Mouse (Mus musculus) limb, embryonic 14.5 days (tissue): ENCODE measurements around the gene Emsy. TPM values are rescaled to one million over a fixed set of nuclear protein-coding genes. Genes with fewer than 3 reads are reported as not detected.

Source experiments
- ATAC-seq: fragments of 200-750 bp; cut with Nextera tagmentation; 2 replicates; pipeline ENCODE4 v1.8.0; 2017; ENCODE audit warnings: low read depth, moderate number of reproducible peaks, moderate TSS enrichment; ENCODE audit not compliant: low FRiP score
- DNase-seq: peaks from one replicate; pipeline ENCODE4 v3.0.0-alpha.2; 2015; ENCODE audit warnings: low spot score
- H3K27ac ChIP-seq: fragments of 300-500 bp; sonication (generic); replicated peaks from 2 replicates; pipeline ENCODE4 v1.5.1; 2014; ENCODE audit warnings: low read depth, mild to moderate bottlenecking, low read length, moderate library complexity, mixed read lengths
- H3K27me3 ChIP-seq: fragments of 300-500 bp; sonication (generic); 2 replicates; pipeline ENCODE4 v1.6.1; 2014; ENCODE audit warnings: low read length, mixed read lengths; ENCODE audit not compliant: control insufficient read depth, insufficient read depth
- H3K36me3 ChIP-seq: fragments of 300-500 bp; sonication (generic); 2 replicates; pipeline ENCODE4 v1.6.1; 2014; ENCODE audit warnings: mild to moderate bottlenecking, low read length, moderate library complexity, mixed read lengths; ENCODE audit not compliant: control insufficient read depth, insufficient read depth
- H3K4me1 ChIP-seq: fragments of 300-500 bp; sonication (generic); 2 replicates; pipeline ENCODE4 v1.6.1; 2014; ENCODE audit warnings: antibody characterized with exemption, low read length, mixed read lengths; ENCODE audit not compliant: control insufficient read depth, insufficient read depth
- H3K4me2 ChIP-seq: fragments of 300-500 bp; sonication (generic); replicated peaks from 2 replicates; pipeline ENCODE4 v1.6.1; 2014; ENCODE audit warnings: low read depth, mild to moderate bottlenecking, low read length, moderate library complexity; ENCODE audit not compliant: severe bottlenecking
- H3K4me3 ChIP-seq: fragments of 300-500 bp; sonication (generic); replicated peaks from 2 replicates; pipeline ENCODE4 v1.5.1; 2014; ENCODE audit warnings: low read length
- H3K9ac ChIP-seq: fragments of 300-500 bp; sonication (generic); 2 replicates; pipeline ENCODE4 v1.6.1; 2014; ENCODE audit warnings: mild to moderate bottlenecking, low read depth, low read length, moderate library complexity; ENCODE audit not compliant: severe bottlenecking
- H3K9me3 ChIP-seq: fragments of 300-500 bp; sonication (generic); 2 replicates; pipeline ENCODE4 v1.6.1; 2016; ENCODE audit warnings: low read length; ENCODE audit not compliant: control insufficient read depth
- POLR2A ChIP-seq: fragments of 200-500 bp; IDR thresholded peaks from 2 replicates; pipeline ENCODE4 v1.8.0; 2012; ENCODE audit warnings: inconsistent platforms, mild to moderate bottlenecking, moderate library complexity, borderline replicate concordance; ENCODE audit not compliant: insufficient read depth, insufficient read length; ENCODE audit errors: extremely low read depth
- WGBS: fragments of 180-500 bp; shearing (Covaris S2); extraction: QIAGEN DNeasy Blood & Tissue Kit; methylation state at CpG from one replicate; pipeline ENCODE4 v1.1.7; 2014; 5-methylcytosine and 5-hydroxymethylcytosine counted together
- polyA plus RNA-seq, 2 experiments: library from polyadenylated mRNA; depleted of rRNA in 1 of 2; stranded (reverse) in 1 of 2; unstranded in 1 of 2; fragments of >200 nt; fragmentation: Nextera tagmentation in 1 of 2; extraction: Ambion mirVana in 1 of 2; gene quantifications; 2 replicates each; pipeline versions ENCODE4 v1.2.1 to v1.2.3; 2012 to 2014

Emsy gene
- polyA plus RNA-seq, 2 experiments, result 32.0 to 46.4 TPM

DNA sequence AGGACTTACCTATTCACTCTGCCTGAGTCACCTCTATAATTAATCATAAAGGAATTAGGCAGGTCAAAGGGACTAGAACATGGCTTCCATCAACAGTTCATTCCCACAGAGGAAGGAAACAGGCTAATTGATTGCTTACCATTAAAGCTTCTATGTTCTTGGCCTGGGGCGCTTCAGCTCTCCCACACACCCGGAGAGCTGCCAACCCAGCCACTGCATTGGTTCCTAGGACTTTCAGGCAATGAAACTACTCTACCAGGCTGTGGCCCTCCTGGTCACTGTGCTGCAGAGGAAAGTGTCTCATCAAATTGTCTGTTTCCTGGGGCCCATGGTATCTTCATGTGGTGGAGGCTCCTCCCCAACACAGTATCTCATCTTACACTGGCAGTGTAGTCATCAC, 20.9 kb upstream of the Emsy start:
- Histone ChIP-seq H3K9ac (no peak overlapping the region), H3K27ac (no peak overlapping the region), H3K4me3 (no peak overlapping the region), H3K4me2 (no peak overlapping the region), H3K27me3 (no peaks in the 10 kb centered on the region), H3K36me3 (no peaks in the 10 kb centered on the region), H3K4me1 (peaks cover 7% of the 10 kb centered on the region; the same call in 1 of the 2 replicates), H3K9me3 (no peaks in the 10 kb centered on the region)
- 33% methylated on average over 2 of the region's 2 CpGs for WGBS
- ATAC-seq, result no peak
- DNase-seq, result no peak
- no peak for TF ChIP-seq POLR2A

DNA sequence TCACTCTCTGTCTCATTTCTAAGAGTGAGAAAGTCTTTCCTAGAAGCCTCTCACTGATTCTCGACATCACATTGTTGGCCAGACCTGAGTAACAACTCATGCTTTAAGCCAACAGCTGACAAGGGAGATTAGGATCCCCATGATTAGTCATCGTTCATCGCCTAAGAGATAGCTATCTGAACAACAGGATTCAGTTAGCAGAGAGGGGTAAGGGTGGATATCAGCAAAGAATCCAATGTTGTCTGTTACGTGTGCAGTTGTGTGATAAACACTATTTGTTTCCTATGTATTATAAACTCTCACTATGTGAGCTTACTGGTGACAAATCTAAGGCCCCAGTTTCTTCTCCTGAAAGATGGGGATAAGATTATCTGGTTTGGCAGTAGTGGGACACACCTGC, 17.8 kb upstream of the Emsy start:
- Histone ChIP-seq H3K36me3 (no peaks in the 10 kb centered on the region), H3K27ac (no peak overlapping the region), H3K9ac (no peak overlapping the region), H3K4me3 (no peak overlapping the region), H3K4me2 (no peak overlapping the region), H3K27me3 (no peaks in the 10 kb centered on the region), H3K9me3 (no peaks in the 10 kb centered on the region), H3K4me1 (peaks cover 16% of the 10 kb centered on the region)
- 82% methylated on average over 4 of the region's 4 CpGs for WGBS
- no peak for ATAC-seq
- no peak for DNase-seq
- no peak for TF ChIP-seq POLR2A

DNA sequence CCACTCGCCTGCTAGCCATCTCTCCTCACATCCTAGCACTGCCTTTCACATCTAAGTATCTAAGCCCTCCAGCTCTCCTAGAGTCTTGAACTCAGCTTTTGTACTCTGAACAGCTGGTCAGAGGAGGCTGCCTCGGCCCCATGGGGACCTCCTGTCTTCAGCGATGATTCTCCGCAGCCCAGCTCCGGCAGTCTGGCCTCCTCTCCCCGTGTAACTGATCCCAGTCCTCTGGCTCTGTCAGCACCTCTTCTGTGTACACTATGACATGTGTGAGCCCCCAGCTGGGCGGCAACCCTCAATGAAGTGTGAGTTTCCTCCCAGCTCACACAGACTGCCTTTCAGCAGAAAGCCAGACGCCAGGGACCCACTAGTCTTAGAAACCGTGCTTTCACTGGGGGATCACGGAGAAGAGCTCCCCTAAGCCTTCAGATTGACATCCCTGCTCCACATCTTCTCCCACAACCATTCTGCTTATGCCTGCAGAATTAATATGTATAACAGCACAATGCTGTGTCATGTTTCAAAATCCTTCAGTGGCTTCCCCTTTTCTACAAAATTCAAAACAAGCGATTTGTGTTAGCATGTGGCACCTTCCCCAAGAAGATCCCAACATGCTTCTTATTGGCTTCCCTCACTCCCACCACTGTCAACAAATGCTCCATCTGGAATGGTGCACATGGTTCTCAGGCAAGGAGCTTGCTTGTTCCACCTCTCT, 15.8 kb upstream of the Emsy start:
- Histone ChIP-seq H3K4me3 (no peak overlapping the region), H3K27me3 (no peaks in the 10 kb centered on the region), H3K27ac (peak overlapping the region; percentile 59), H3K4me1 (peaks cover 28% of the 10 kb centered on the region), H3K9ac (no peak overlapping the region), H3K36me3 (no peaks in the 10 kb centered on the region), H3K9me3 (no peaks in the 10 kb centered on the region), H3K4me2 (0 out of 2 replicates have a peak overlapping the region, but pooled peaks have one; percentile 0)
- ATAC-seq, result peak; percentile 79
- WGBS, result 34% methylated on average over 11 of the region's 11 CpGs
- DNase-seq, result peak; percentile 71
- TF ChIP-seq POLR2A, result no peak

GRCm38 (mm10) chr7:98671416-98671815, 14.8 kb upstream of the Emsy start:
- Histone ChIP-seq H3K9me3 (no peaks in the 10 kb centered on the region), H3K36me3 (no peaks in the 10 kb centered on the region), H3K9ac (no peak overlapping the region), H3K4me3 (no peak overlapping the region), H3K4me1 (peaks cover 28% of the 10 kb centered on the region), H3K27ac (peak overlapping the region; percentile 59; the same call in 1 of the 2 replicates), H3K4me2 (no peak overlapping the region), H3K27me3 (no peaks in the 10 kb centered on the region)
- no peak for ATAC-seq
- no peak for DNase-seq
- no peak for TF ChIP-seq POLR2A
- WGBS, result 52% methylated on average over 9 of the region's 9 CpGs

GRCm38 (mm10) chr7:98670831-98671230, 14.2 kb upstream of the Emsy start:
- no peaks in the 10 kb centered on the region for H3K9me3 ChIP-seq
- ATAC-seq, result no peak
- no peak for DNase-seq
- no peak overlapping the region for H3K4me2 ChIP-seq
- H3K9ac ChIP-seq, result no peak overlapping the region
- H3K27ac ChIP-seq, result no peak overlapping the region
- no peaks in the 10 kb centered on the region for H3K36me3 ChIP-seq
- TF ChIP-seq POLR2A, result no peak
- WGBS, result 93% methylated on average over 4 of the region's 4 CpGs
- peaks cover 28% of the 10 kb centered on the region for H3K4me1 ChIP-seq
- H3K4me3 ChIP-seq, result no peak overlapping the region
- H3K27me3 ChIP-seq, result no peaks in the 10 kb centered on the region
